Mouse (Mus musculus) intestine, embryonic 14.5 days (tissue): ENCODE measurements at regions not wholly inside any gene's neighbourhood (a gene's known extent, or its start where the extent isn't known, plus 50 kb on each side); places are given as distances from the start of the nearest gene placed in this dataset.

Source experiments
- ATAC-seq: fragments of 200-750 bp; cut with Nextera tagmentation; replicated peaks from 2 replicates; pipeline ENCODE4 v1.8.0; 2017; ENCODE audit warnings: low read depth, moderate number of reproducible peaks, moderate TSS enrichment, moderate library complexity; ENCODE audit not compliant: low FRiP score, low TSS enrichment
- DNase-seq: peaks from one replicate; pipeline ENCODE4 v3.0.0-alpha.2; 2018; ENCODE audit warnings: low spot score
- H3K27ac ChIP-seq: fragments of 300-500 bp; sonication (generic); 2 replicates; pipeline ENCODE4 v1.5.1; 2014; ENCODE audit warnings: low read depth, mild to moderate bottlenecking, control low read depth
- H3K27me3 ChIP-seq: fragments of 300-500 bp; sonication (generic); replicated peaks from 2 replicates; pipeline ENCODE4 v1.6.1; 2014; ENCODE audit warnings: low read length, control low read depth; ENCODE audit not compliant: control insufficient read depth, insufficient read depth
- H3K36me3 ChIP-seq: fragments of 300-500 bp; sonication (generic); 2 replicates; pipeline ENCODE4 v1.6.1; 2014; ENCODE audit warnings: low read length, control low read depth; ENCODE audit not compliant: control insufficient read depth, insufficient read depth
- H3K4me1 ChIP-seq: fragments of 300-500 bp; sonication (generic); replicated peaks from 2 replicates; pipeline ENCODE4 v1.6.1; 2014; ENCODE audit warnings: low read length, control low read depth, mixed read lengths; ENCODE audit not compliant: control insufficient read depth, insufficient read depth
- H3K4me2 ChIP-seq: fragments of 300-500 bp; sonication (generic); 2 replicates; pipeline ENCODE4 v1.6.1; 2014; ENCODE audit warnings: low read length
- H3K4me3 ChIP-seq: fragments of 300-500 bp; sonication (generic); 2 replicates; pipeline ENCODE4 v1.5.1; 2014; ENCODE audit warnings: low read depth, low read length, control low read depth, mixed read lengths
- H3K9ac ChIP-seq: fragments of 300-500 bp; sonication (generic); 2 replicates; pipeline ENCODE4 v1.6.1; 2014; ENCODE audit warnings: mild to moderate bottlenecking, low read length
- H3K9me3 ChIP-seq: fragments of 300-500 bp; sonication (generic); 2 replicates; pipeline ENCODE4 v1.6.1; 2016; ENCODE audit warnings: low read length, control low read depth; ENCODE audit not compliant: control insufficient read depth
- WGBS: fragments of 180-500 bp; shearing (Covaris S2); extraction: QIAGEN DNeasy Blood & Tissue Kit; methylation state at CpG from one replicate; pipeline ENCODE4 v1.1.7; 2014; 5-methylcytosine and 5-hydroxymethylcytosine counted together

DNA sequence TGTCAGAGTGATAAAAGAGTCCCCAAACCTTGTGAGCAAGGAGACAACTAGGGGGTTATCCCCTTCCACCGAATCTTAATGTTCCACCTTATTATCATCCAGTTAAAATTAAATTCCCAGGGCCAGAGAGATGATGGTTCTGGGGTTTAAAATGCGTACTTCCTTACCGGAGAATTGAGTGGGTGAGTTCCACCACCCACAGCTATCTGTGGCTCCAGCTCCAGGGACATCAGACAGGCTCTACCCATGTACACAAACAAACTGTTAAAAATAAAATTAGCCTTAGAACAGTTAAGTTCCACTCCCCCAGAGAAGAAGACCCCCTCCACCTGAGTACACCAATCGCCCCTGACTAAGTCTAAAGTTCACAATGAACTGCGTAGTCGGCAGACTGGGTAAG, 52.0 kb upstream of the Mgat5 start:
- no peak overlapping the region for H3K9ac ChIP-seq
- no peaks in the 10 kb centered on the region for H3K27me3 ChIP-seq
- WGBS, result 67% methylated on average over 6 of the region's 6 CpGs
- ATAC-seq, result no peak
- no peaks in the 10 kb centered on the region for H3K36me3 ChIP-seq
- no peak overlapping the region for H3K4me3 ChIP-seq
- DNase-seq, result no peak
- H3K4me2 ChIP-seq, result no peak overlapping the region
- H3K27ac ChIP-seq, result no peak overlapping the region
- H3K9me3 ChIP-seq, result no peaks in the 10 kb centered on the region
- no peaks in the 10 kb centered on the region for H3K4me1 ChIP-seq

DNA sequence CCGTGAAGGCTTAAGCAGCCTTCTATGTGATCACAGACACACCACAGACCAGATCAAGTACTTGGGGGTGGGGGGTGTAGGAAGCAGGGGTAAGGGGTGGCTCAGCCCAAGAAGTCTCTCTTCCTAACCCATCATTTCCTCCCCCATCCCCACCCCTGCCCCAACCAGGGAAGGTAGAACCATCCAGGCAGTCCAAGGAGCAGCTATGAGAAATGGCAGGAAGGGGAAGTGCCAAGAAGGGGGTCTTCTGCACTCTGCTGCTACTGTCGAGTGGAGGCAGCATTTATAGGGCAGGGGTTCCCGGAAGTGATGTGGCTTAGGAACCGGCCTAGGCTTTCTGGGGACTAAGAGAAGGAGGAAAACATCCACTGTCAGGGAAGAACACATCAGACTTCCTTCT, 69.3 kb upstream of the Mgat5 start:
- H3K36me3 ChIP-seq, result no peaks in the 10 kb centered on the region
- H3K4me1 ChIP-seq, result no peaks in the 10 kb centered on the region
- H3K4me3 ChIP-seq, result no peak overlapping the region
- ATAC-seq (no peak), DNase-seq (no peak)
- H3K4me2 ChIP-seq, result no peak overlapping the region
- no peak overlapping the region for H3K9ac ChIP-seq
- H3K27me3 ChIP-seq, result no peaks in the 10 kb centered on the region
- H3K27ac ChIP-seq, result no peak overlapping the region
- no peaks in the 10 kb centered on the region for H3K9me3 ChIP-seq
- WGBS, result 80% methylated on average over 4 of the region's 4 CpGs

DNA sequence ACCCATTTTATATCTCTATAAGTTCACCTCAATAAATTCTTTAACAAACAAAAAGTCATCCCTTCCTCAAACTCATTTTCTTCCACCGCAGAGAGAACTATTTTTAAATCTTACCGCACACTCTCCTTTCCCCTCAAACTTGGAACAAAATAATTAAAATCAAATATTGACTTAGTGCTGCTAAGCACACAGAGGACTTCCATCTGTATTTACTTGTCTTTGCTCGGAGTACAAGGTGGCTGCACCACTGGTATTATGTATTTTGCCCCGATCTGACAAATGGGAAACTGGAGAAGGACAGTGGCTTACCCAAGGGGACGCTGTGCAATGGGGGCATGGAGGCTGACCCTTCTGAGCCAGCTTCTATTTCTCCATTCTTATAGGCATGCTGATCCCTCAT, 72.9 kb upstream of the Mgat5 start:
- 64% methylated on average over 5 of the region's 5 CpGs for WGBS
- H3K27ac ChIP-seq, result no peak overlapping the region
- H3K27me3 ChIP-seq, result no peaks in the 10 kb centered on the region
- H3K4me2 ChIP-seq, result no peak overlapping the region
- DNase-seq (no peak), ATAC-seq (no peak)
- no peaks in the 10 kb centered on the region for H3K9me3 ChIP-seq
- no peak overlapping the region for H3K4me3 ChIP-seq
- no peak overlapping the region for H3K9ac ChIP-seq
- no peaks in the 10 kb centered on the region for H3K36me3 ChIP-seq
- H3K4me1 ChIP-seq, result no peaks in the 10 kb centered on the region

DNA sequence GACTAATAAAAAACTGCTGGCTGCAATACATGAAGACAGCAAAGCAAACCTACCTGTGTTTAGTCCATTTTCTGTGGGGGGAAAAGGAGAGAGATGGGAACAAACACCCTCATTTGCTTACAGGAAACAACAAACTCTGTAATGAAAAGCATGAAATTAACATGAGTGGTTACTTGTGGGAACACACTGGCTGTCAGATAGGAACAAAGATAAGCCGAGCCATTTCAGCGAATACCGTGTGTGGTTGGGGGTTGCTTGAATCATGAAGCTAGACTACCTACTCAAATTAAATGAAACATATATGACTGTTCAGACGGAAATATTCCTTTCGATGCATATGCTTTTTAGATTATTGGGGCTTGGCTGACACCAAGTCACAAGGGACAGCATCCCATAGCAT, 80.0 kb upstream of the Mgat5 start:
- Histone ChIP-seq H3K4me1 (no peaks in the 10 kb centered on the region), H3K4me3 (no peak overlapping the region), H3K4me2 (no peak overlapping the region), H3K27ac (no peak overlapping the region), H3K9ac (no peak overlapping the region), H3K9me3 (no peaks in the 10 kb centered on the region), H3K36me3 (no peaks in the 10 kb centered on the region), H3K27me3 (no peaks in the 10 kb centered on the region)
- DNase-seq (no peak), ATAC-seq (no peak)
- WGBS, result 91% methylated on average over 5 of the region's 5 CpGs

DNA sequence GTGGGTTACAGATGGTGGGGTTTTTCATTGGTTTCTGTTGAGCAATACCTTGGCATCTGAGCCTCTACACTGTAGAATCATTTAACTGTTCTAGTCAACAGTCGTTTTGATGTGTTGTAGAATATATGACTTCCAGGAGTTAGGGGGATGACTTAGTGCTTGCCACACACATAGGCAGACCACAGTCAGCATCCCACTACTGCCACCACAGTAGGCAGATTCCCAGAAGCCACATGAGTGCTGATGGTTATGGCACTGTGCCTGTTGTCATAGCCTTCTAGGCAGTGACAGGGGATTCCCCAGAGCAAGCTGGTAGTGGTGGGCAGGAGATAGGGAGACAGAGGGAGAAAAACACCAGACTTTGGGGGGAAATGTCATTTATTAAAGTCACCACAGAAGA, 86.8 kb upstream of the Mgat5 start:
- no peak overlapping the region for H3K27ac ChIP-seq
- no peaks in the 10 kb centered on the region for H3K4me1 ChIP-seq
- no peak overlapping the region for H3K9ac ChIP-seq
- DNase-seq (no peak), ATAC-seq (no peak)
- H3K4me2 ChIP-seq, result no peak overlapping the region
- WGBS, result 79% methylated on average over 1 of the region's 1 CpGs
- H3K27me3 ChIP-seq, result no peaks in the 10 kb centered on the region
- H3K9me3 ChIP-seq, result no peaks in the 10 kb centered on the region
- no peak overlapping the region for H3K4me3 ChIP-seq
- no peaks in the 10 kb centered on the region for H3K36me3 ChIP-seq

DNA sequence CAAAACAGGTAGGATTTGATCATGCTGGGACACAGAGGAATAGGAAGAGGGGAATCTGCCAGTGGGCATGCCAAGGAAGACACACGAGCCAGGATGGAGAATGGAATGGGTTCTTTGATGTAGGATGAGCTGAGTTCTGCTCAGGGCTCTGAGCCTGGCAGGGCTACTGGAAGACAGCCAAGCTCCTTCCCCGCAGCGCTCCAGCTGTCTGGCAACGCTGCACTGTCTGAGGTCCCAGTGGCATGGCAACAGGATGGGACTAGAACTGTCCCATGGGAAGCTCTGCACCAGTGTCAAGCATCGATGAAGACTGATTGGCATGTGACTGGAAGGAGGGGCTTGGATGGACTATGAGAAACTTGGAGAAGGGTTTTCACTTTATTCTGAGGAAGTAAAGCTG, 97.3 kb upstream of the Mgat5 start:
- WGBS, result 74% methylated on average over 5 of the region's 5 CpGs
- Histone ChIP-seq H3K27me3 (no peaks in the 10 kb centered on the region), H3K9ac (no peak overlapping the region), H3K4me2 (no peak overlapping the region), H3K36me3 (no peaks in the 10 kb centered on the region), H3K4me3 (no peak overlapping the region), H3K4me1 (no peaks in the 10 kb centered on the region), H3K9me3 (no peaks in the 10 kb centered on the region), H3K27ac (no peak overlapping the region)
- DNase-seq, result no peak
- no peak for ATAC-seq

DNA sequence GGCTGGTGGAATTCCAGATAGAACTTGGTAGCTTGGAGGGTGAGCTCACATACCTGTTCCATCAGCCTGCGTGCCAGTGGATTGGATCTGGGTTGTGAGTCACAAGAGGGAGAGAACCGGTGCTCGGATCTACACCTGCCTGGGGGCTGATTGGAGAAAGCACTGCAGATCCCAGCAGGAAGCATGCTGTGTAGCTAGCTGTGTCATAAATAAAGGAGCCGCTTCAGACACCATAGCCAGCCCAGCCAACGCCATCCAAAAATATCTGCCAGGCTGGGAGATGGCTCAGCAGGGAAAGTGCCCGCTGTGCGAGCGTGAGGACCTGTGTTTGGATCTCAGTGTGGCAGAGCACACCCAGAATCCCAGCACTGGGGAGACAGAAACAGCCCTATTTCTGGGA, 99.0 kb upstream of the Mgat5 start:
- Histone ChIP-seq H3K27ac (no peak overlapping the region), H3K4me2 (no peak overlapping the region), H3K27me3 (no peaks in the 10 kb centered on the region), H3K9me3 (no peaks in the 10 kb centered on the region), H3K36me3 (no peaks in the 10 kb centered on the region), H3K4me1 (no peaks in the 10 kb centered on the region), H3K9ac (no peak overlapping the region), H3K4me3 (no peak overlapping the region)
- DNase-seq, result no peak
- no peak for ATAC-seq
- 74% methylated on average over 8 of the region's 8 CpGs for WGBS

DNA sequence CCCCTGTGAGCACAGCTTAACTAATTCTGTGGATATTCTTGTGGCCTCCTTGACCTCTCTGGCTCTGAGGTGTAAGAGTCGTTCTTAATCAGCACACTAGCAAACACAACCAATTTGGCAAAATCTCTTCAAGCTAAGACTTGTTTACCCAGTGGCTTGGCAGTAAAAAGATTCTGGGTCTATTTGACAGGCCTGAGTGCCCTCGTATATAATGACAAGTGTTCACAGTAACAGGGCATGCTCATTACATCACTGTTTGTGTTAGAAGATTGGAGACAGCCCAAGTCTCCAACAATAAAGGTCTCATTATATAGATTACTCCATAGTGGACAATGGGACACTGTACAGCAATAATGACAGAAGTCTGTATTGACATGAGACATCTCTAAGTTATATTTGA, 101.2 kb upstream of the Mgat5 start:
- Histone ChIP-seq H3K4me2 (no peak overlapping the region), H3K4me3 (no peak overlapping the region), H3K27ac (no peak overlapping the region), H3K27me3 (no peaks in the 10 kb centered on the region), H3K9ac (no peak overlapping the region), H3K36me3 (no peaks in the 10 kb centered on the region), H3K4me1 (no peaks in the 10 kb centered on the region), H3K9me3 (no peaks in the 10 kb centered on the region)
- WGBS, result 32% methylated on average over 2 of the region's 2 CpGs
- no peak for ATAC-seq
- no peak for DNase-seq

DNA sequence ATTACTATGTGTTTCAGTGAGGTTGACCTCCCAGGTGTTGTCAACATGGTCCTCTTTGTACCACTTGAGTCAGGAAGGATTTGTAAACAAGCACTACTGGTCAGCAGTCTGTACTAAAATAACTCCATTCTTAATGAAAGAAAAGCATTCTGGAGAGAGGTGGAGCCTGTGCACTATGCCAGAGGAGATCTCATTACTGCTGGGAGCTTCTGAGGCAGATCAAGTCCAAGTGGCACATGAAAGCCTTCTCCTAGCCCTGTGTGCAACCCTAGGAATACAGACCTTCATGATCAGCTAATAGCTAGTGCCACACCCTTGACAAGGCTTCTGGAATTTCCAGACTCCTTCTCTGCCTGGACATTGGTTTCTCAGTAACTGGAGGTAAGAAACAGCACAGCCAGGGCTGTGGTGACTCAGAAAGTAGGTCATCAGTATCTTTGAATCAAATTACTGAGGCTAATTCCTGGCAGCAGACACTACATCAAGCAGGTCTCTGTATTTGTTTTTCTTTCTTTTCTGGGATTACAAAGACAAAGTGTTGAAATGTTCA, 105.9 kb upstream of the Mgat5 start:
- no peak for ATAC-seq
- Histone ChIP-seq H3K27me3 (no peaks in the 10 kb centered on the region), H3K27ac (no peak overlapping the region), H3K4me3 (no peak overlapping the region), H3K4me2 (no peak overlapping the region), H3K9ac (no peak overlapping the region), H3K9me3 (no peaks in the 10 kb centered on the region), H3K4me1 (no peaks in the 10 kb centered on the region), H3K36me3 (no peaks in the 10 kb centered on the region)
- no peak for DNase-seq
